Mouse (Mus musculus) limb, embryonic 15.5 days (tissue): ENCODE results near the gene Cdt1. TPM values are rescaled to one million over a fixed set of nuclear protein-coding genes. Genes with fewer than 3 reads are reported as not detected.
"Not testable (repeated sequence)": the region's sequence is repeated elsewhere in the genome, so short reads cannot be mapped to it uniquely, and the experiment has no call there.

ENCODE experiments used
- ATAC-seq: fragments of 200-750 bp; cut with Nextera tagmentation; 2 replicates; pipeline ENCODE4 v1.8.0; 2017; ENCODE audit warnings: low read depth, moderate TSS enrichment; ENCODE audit not compliant: insufficient number of reproducible peaks, low FRiP score, low TSS enrichment
- H3K27ac ChIP-seq: fragments of 300-500 bp; sonication (generic); 2 replicates; pipeline ENCODE4 v1.5.1; 2015; ENCODE audit warnings: moderate library complexity, mild to moderate bottlenecking, inconsistent platforms
- H3K27me3 ChIP-seq: fragments of 300-500 bp; sonication (generic); 2 replicates; pipeline ENCODE4 v1.6.1; 2015; ENCODE audit warnings: inconsistent platforms
- H3K36me3 ChIP-seq: fragments of 300-500 bp; sonication (generic); 2 replicates; pipeline ENCODE4 v1.6.1; 2015; ENCODE audit warnings: inconsistent platforms
- H3K4me1 ChIP-seq: fragments of 300-500 bp; sonication (generic); 2 replicates; pipeline ENCODE4 v1.6.1; 2015; ENCODE audit warnings: inconsistent platforms
- H3K4me2 ChIP-seq: fragments of 300-500 bp; sonication (generic); 2 replicates; pipeline ENCODE4 v1.6.1; 2015; ENCODE audit warnings: mild to moderate bottlenecking, inconsistent platforms
- H3K4me3 ChIP-seq: fragments of 300-500 bp; sonication (generic); 2 replicates; pipeline ENCODE4 v1.5.1; 2015; ENCODE audit warnings: mild to moderate bottlenecking, inconsistent platforms
- H3K9ac ChIP-seq: fragments of 300-500 bp; sonication (generic); 2 replicates; pipeline ENCODE4 v1.6.1; 2015; ENCODE audit warnings: inconsistent platforms
- H3K9me3 ChIP-seq: fragments of 300-500 bp; sonication (generic); 2 replicates; pipeline ENCODE4 v1.6.1; 2016; ENCODE audit warnings: inconsistent platforms
- WGBS: fragments of 180-500 bp; shearing (Covaris S2); methylation state at CpG from one replicate; pipeline ENCODE4 v1.1.7; 2015; 5-methylcytosine and 5-hydroxymethylcytosine counted together
- polyA plus RNA-seq: library from polyadenylated mRNA; unstranded; fragments of >200 nt; fragmentation: Nextera tagmentation; extraction: Ambion mirVana; gene quantifications from 2 replicates; pipeline ENCODE4 v1.2.1, GENCODE M21; 2015

Cdt1 gene
- polyA plus RNA-seq, 1 experiment from 2014 or later, result 31.8 TPM

- Histone ChIP-seq H3K4me1 (peaks cover 31% of the 10 kb centered on the region), H3K9me3 (no peaks in the 10 kb centered on the region), H3K4me3 (peak overlapping the region; percentile 87), H3K36me3 (peaks cover 47% of the 10 kb centered on the region), H3K27me3 (no peaks in the 10 kb centered on the region), H3K9ac (peak overlapping the region; percentile 97), H3K27ac (peak overlapping the region; percentile 59; the same call in 1 of the 2 replicates), H3K4me2 (peak overlapping the region; percentile 85)
- WGBS, result 66% methylated on average over 9 of the region's 9 CpGs
- ATAC-seq, result no peak
Measured at GRCm38 (mm10) chr8:122569329-122569728, 1.5 kb downstream of the Cdt1 start.

GRCm38 (mm10) chr8:122569996-122570395, 2.2 kb downstream of the Cdt1 start:
- 94% methylated on average over 16 of the region's 16 CpGs for WGBS
- 0 out of 2 replicates have a peak overlapping the region, but pooled peaks have one; percentile 3 for H3K4me2 ChIP-seq
- no peak overlapping the region for H3K27ac ChIP-seq
- ATAC-seq, result no peak
- no peaks in the 10 kb centered on the region for H3K9me3 ChIP-seq
- peaks cover 38% of the 10 kb centered on the region for H3K4me1 ChIP-seq
- H3K27me3 ChIP-seq, result no peaks in the 10 kb centered on the region
- no peak overlapping the region for H3K4me3 ChIP-seq
- no peak overlapping the region for H3K9ac ChIP-seq
- peaks cover 53% of the 10 kb centered on the region for H3K36me3 ChIP-seq

GRCm38 (mm10) chr8:122571153-122571552, 3.3 kb downstream of the Cdt1 start:
- peaks cover 53% of the 10 kb centered on the region for H3K36me3 ChIP-seq
- H3K4me1 ChIP-seq, result peaks cover 49% of the 10 kb centered on the region
- no peaks in the 10 kb centered on the region for H3K9me3 ChIP-seq
- H3K27ac ChIP-seq, result no peak overlapping the region
- H3K4me2 ChIP-seq, result no peak overlapping the region
- H3K4me3 ChIP-seq, result no peak overlapping the region
- ATAC-seq, result no peak
- no peaks in the 10 kb centered on the region for H3K27me3 ChIP-seq
- WGBS, result 93% methylated on average over 11 of the region's 11 CpGs
- H3K9ac ChIP-seq, result no peak overlapping the region

GRCm38 (mm10) chr8:122571750-122572267, 4.0 kb downstream of the Cdt1 start:
- Histone ChIP-seq H3K4me2 (no peak overlapping the region), H3K9me3 (no peaks in the 10 kb centered on the region), H3K4me1 (peaks cover 49% of the 10 kb centered on the region), H3K27me3 (no peaks in the 10 kb centered on the region), H3K27ac (no peak overlapping the region), H3K4me3 (no peak overlapping the region), H3K9ac (no peak overlapping the region), H3K36me3 (peaks cover 53% of the 10 kb centered on the region)
- 91% methylated on average over 17 of the region's 17 CpGs for WGBS
- no peak for ATAC-seq

- Histone ChIP-seq H3K9ac (no peak overlapping the region), H3K4me3 (no peak overlapping the region), H3K36me3 (peaks cover 53% of the 10 kb centered on the region), H3K4me1 (peaks cover 50% of the 10 kb centered on the region), H3K9me3 (no peaks in the 10 kb centered on the region), H3K27me3 (no peaks in the 10 kb centered on the region), H3K27ac (no peak overlapping the region), H3K4me2 (no peak overlapping the region)
- WGBS, result 89% methylated on average over 3 of the region's 3 CpGs
- no peak for ATAC-seq
Measured at GRCm38 (mm10) chr8:122572751-122573150, 4.9 kb downstream of the Cdt1 start.

GRCm38 (mm10) chr8:122573176-122573575, 5.4 kb downstream of the Cdt1 start:
- H3K27ac ChIP-seq, result 0 out of 2 replicates have a peak overlapping the region, but pooled peaks have one; percentile 33
- H3K4me3 ChIP-seq, H3K27me3 ChIP-seq, ATAC-seq, H3K4me2 ChIP-seq, H3K9me3 ChIP-seq, H3K9ac ChIP-seq: not testable (repeated sequence)
- H3K4me1 ChIP-seq, result peaks cover 50% of the 10 kb centered on the region
- peaks cover 53% of the 10 kb centered on the region for H3K36me3 ChIP-seq
- WGBS, result 55% methylated on average over 4 of the region's 4 CpGs

- Histone ChIP-seq H3K4me3 (no peak overlapping the region), H3K9ac (no peak overlapping the region), H3K27me3 (no peaks in the 10 kb centered on the region), H3K4me1 (peaks cover 50% of the 10 kb centered on the region), H3K9me3 (no peaks in the 10 kb centered on the region), H3K36me3 (peaks cover 53% of the 10 kb centered on the region), H3K4me2 (no peak overlapping the region), H3K27ac (0 out of 2 replicates have a peak overlapping the region, but pooled peaks have one; percentile 33)
- 63% methylated on average over 9 of the region's 9 CpGs for WGBS
- no peak for ATAC-seq
Measured at GRCm38 (mm10) chr8:122573577-122573976, 5.8 kb downstream of the Cdt1 start.

- WGBS, result 39% methylated on average over 3 of the region's 3 CpGs
- H3K4me2 ChIP-seq, result no peak overlapping the region
Measured at GRCm38 (mm10) chr8:122574264-122574663, 6.4 kb downstream of the Cdt1 start.

GRCm38 (mm10) chr8:122574667-122575251, 6.9 kb downstream of the Cdt1 start:
- WGBS, result 47% methylated on average over 10 of the region's 10 CpGs
- Histone ChIP-seq H3K9ac (no peak overlapping the region), H3K36me3 (peaks cover 49% of the 10 kb centered on the region), H3K4me3 (no peak overlapping the region), H3K27me3 (no peaks in the 10 kb centered on the region), H3K4me2 (no peak overlapping the region; the same call in 1 of the 2 replicates), H3K4me1 (peaks cover 49% of the 10 kb centered on the region), H3K9me3 (no peaks in the 10 kb centered on the region), H3K27ac (no peak overlapping the region)
- no peak for ATAC-seq

More at GRCm38 (mm10) chr8:122574264-122574663, 6.4 kb downstream of the Cdt1 start:
- H3K9me3 ChIP-seq, result no peaks in the 10 kb centered on the region
- peaks cover 53% of the 10 kb centered on the region for H3K36me3 ChIP-seq
- no peak overlapping the region for H3K27ac ChIP-seq
- peaks cover 49% of the 10 kb centered on the region for H3K4me1 ChIP-seq
- no peak for ATAC-seq
- H3K4me3 ChIP-seq, result no peak overlapping the region
- no peak overlapping the region for H3K9ac ChIP-seq
- H3K27me3 ChIP-seq, result no peaks in the 10 kb centered on the region

- Histone ChIP-seq H3K4me3 (peak overlapping the region; percentile 76), H3K9me3 (no peaks in the 10 kb centered on the region), H3K27ac (no peak overlapping the region), H3K27me3 (no peaks in the 10 kb centered on the region), H3K4me1 (peaks cover 48% of the 10 kb centered on the region), H3K36me3 (peaks cover 44% of the 10 kb centered on the region), H3K4me2 (peak overlapping the region; percentile 79), H3K9ac (no peak overlapping the region)
- WGBS, result 70% methylated on average over 8 of the region's 8 CpGs
- ATAC-seq, result no peak
Measured at GRCm38 (mm10) chr8:122575286-122575685, 7.5 kb downstream of the Cdt1 start.

GRCm38 (mm10) chr8:122575735-122576647, 8.2 kb downstream of the Cdt1 start:
- Histone ChIP-seq H3K4me1 (peaks cover 54% of the 10 kb centered on the region), H3K4me2 (peak overlapping the region; percentile 79)
- no peak for ATAC-seq

GRCm38 (mm10) chr8:122576648-122577022, 8.8 kb downstream of the Cdt1 start, which contains the start of gene Aprt:
Gene Aprt (minus strand): TSS chr8:122576909.
- peak within 1 kb of the TSS; percentile 73 for H3K27ac ChIP-seq
- H3K27me3 ChIP-seq, result no peaks in the 10 kb centered on the region
- H3K4me2 ChIP-seq, result peak within 1 kb of the TSS; percentile 79
- under 1% methylated on average over 39 of the region's 39 CpGs for WGBS
- H3K36me3 ChIP-seq, result peaks cover 30% of the 10 kb centered on the region
- H3K4me3 ChIP-seq, result peak within 1 kb of the TSS; percentile 76
- H3K9me3 ChIP-seq, result no peaks in the 10 kb centered on the region
- peaks cover 56% of the 10 kb centered on the region for H3K4me1 ChIP-seq
- ATAC-seq, result peak; percentile 89
- peak within 1 kb of the TSS; percentile 65 for H3K9ac ChIP-seq

More at GRCm38 (mm10) chr8:122575735-122576647, 8.2 kb downstream of the Cdt1 start:
- peak overlapping the region; percentile 73 for H3K27ac ChIP-seq
- H3K27me3 ChIP-seq, result no peaks in the 10 kb centered on the region
- WGBS, result 16% methylated on average over 21 of the region's 21 CpGs
- peak overlapping the region; percentile 76 for H3K4me3 ChIP-seq
- peaks cover 37% of the 10 kb centered on the region for H3K36me3 ChIP-seq
- H3K9ac ChIP-seq, result peak overlapping the region; percentile 65
- H3K9me3 ChIP-seq, result no peaks in the 10 kb centered on the region
